Mouse (Mus musculus): ENCODE measurements around the gene Wls.

Gene Wls

DNA sequence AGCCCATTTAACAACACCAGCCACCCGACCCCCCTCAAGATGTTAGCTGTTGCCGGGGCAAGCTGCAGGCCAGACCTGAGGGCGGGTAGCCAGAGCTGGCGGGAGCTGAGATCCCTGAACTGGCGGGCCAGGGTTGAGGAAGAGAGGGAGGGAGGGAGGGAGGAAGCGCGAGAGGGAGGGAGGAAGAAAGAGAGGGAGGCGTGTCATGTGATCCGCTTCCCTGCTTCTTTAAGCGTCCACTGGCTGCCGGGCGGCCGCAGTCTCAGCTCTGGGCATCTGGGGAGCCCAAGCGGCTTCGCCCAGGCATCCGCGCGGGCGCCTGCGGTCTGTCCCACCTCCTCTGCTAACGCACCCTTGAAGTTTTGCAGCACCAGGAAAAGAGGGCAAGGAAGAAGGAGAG is at the start of gene Wls:
Gene Wls, plus strand, starts transcription at position 192 of the 400 bp plus-strand sequence.
- DNase-seq (ENCODE audit: low spot score in 2 of 2), result peak; percentile 62 to 66

DNA sequence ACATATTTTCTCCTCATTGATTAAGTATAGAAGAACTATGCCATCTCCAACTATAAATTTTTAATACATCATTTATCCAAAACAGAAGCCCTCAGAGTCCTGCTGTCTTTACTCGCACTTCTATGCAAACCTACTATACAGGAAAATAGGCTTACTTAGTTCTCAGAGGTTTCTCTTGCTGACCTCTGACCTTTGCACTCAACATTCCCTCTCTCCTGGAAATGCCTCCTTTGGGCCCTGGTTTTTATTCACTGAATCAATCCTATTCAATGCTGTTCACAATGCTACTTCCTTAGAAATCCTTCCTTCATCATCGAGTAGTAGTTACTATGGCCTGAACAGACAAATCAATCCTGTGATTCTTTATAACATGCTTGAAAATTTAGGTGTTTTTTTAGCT is 49.7 kb upstream of the Wls start:
- DNase-seq (ENCODE audit: low spot score in 2 of 2), result no peak

DNA sequence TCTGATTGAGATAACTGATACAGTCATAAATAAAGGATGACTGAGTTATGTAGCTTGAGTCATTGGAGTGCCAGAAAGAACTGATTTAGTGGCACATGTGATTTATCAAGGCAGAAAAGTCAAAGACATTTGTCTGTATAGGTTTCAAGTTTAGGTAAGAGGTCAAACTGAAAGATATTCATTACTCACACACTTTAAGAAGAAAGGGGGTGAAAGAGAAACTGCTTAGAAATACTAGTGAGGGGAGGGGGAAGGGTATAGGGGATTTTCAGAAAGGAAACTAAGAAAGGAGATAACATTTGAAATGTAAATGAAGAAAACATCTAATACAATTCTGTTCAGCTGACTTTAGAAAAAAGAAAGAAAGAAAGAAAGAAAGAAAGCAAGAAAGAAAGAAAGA is 7.9 kb upstream of the Wls start:
- no peak for DNase-seq (ENCODE audit: low spot score in 2 of 2)

DNA sequence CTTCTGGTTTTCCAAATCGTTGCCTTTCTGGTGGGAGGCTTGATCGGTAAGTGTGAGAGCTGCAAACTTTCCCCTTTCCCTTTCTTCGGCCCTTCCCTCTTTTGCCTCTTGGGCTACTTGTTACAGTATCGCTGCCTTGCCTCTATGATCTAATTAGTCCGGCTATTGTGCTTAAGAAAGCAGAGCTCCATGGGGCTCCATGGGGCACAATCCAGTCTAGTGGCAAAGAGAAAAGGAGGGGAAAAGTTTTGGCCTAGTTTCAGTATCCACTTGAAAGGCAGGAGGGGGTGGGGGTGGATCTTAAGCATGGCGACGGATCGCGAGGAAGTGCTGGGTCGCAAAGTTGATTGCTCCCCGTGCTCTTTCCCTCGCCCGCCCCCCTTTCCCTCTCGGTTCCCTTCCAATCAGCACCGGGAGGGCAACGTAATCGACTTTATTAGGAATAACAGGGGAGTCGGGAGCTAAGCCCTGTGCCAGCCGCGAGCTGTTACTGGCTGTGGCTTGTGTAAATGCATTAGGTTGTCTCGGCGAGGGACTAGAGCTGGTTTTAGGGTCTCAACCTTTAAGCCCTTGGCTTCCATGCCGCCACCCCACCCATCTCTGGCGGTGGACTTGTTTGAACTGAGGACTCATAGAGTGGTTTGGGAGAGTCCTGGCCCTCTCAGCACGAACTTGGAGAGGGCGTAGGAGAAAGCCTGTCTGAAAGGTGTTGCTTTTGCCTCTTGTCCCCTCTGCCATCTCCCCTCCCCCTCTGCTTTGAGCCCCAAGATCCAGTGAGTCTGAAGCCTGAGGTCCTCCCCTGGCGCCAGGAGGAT is 737 bp downstream of the Wls start:
- DNase-seq (ENCODE audit: low spot score in 2 of 2), result peak; percentile 31 to 52

DNA sequence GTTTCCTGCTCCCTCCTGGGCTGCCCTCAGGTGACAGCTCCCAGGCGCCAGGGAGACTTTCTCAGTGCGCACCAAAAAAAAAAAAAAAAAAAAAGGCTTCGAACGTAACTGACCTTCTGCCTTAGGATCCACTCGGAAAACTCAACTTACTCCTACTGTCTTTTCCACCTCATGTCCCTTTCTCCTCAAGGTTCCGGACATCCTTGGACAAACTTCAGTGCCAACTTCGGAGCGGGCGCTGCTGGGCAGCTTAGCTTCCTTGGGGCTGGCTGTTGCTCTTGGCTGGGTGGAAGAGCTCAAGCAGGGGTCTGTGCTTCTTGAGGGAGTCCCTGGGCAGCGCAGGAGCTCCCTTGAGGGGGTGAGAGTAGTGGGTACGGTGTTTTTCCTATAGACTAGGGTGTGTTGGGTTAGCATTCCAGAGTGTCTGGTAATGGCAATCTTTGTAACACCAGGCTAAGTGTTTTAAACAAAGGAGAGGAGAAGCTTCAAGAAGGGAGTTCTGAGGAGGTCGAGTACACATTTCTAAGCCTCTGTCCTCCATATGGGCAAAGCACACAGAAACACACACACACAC is 1.4 kb downstream of the Wls start:
- DNase-seq (ENCODE audit: low spot score in 2 of 2), result peak; percentile 23 to 30

DNA sequence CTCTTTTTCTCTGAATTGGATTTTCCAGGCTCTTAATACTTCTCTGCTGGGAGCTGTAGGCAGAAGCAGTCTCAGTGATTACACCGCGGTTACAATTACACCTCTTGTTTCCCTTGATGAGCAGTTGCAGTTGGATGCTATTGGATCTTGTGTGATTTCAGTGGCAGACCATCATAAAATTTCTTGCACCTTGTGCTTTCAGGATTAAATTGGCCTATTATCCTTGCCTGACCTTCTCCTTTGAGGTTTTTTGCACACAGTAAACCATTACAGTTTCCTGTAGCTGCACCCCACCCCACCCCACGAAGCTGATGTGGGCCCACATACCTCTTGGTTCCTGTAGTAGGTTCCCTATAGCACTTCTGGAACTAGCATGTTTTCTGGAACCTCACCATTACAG is 2.0 kb downstream of the Wls start:
- peak in 1 of 2 experiments; percentile 27 for DNase-seq (ENCODE audit: low spot score in 2 of 2)

DNA sequence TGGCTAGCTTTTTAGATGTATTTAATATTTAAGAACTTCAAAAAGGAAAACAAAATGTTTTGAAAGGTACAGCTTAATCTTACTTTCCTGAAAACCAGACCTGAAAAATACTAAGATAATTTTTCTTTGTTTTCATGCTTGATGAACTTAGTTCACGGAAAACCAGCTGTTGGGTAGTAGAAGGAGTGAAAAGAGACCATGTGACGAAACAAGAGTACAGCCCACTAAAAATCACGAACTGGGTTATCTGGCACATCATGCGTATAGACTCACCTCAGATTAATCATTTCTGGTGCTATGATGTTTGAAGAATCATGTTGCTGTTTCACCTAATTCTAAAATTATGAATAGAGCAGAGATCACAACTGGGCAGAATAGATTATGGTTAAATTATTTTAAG is 3.7 kb downstream of the Wls start:
- no peak for DNase-seq (ENCODE audit: low spot score in 2 of 2)

DNA sequence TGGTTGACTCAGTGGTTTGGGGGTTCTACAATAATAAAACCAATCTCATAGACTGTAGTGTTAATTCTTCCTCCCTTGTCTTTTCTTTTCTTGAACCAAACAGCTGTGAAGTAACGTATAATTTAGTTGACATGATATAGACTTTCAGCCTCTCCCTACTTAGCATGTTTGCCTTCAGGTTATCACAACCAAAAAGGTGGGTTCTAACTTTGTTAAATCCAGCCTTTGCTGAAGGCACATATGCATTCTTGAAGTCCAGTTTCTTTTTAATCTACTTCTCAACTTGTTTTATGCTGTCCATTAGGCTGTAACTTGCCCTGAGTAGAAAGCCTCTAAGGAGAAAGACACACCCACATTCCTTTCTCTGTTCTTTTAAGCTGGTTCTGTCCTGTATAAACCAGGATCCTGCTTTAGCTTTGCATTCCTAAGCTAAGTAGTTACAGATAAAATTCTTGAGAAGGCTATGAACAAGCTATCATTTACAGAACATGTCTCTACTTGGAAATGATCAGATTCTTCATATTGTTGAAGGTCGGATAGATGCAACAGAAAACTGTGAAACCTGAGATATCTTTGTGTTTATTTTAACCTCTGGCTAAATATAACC is 8.0 kb downstream of the Wls start:
- DNase-seq (ENCODE audit: low spot score in 2 of 2), result no peak

DNA sequence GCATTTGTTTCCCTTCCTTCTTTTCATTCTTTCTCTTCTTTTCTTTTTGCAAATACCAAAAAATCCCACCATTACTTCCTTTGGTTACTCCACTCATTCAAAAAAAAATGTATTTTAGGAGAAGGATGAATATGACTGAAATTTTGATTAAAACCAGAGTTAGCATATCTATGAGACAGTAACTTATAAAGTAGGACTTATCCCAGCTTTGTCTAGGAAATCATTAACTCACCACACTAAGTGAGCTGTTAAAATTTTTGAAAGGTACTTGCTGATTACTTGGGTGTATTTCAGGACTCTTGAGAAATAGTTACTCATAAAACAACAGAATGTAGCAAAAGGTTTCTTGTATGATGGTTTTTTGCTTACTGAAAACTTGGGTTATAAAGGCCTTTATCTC is 8.7 kb downstream of the Wls start:
- DNase-seq (ENCODE audit: low spot score in 2 of 2), result no peak

DNA sequence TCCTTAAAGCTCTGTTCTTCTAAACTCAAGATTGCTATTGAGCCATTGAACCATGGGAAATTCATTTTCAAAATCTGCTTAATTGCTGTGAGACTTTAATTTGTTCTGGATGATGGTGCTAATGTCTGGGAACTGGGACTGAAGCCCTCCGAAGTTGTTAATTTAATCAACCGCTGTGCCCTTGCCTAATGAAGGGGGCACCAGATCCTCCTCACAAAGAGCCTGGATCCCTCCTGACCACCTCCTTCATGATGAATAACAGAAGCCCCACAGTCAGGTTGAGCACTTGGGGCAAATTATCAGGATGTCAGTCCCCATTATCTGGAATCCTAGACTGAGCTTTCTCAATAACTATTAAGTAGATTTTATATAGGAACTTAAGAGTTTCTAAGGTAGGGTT is 12.0 kb downstream of the Wls start:
- no peak for DNase-seq (ENCODE audit: low spot score in 2 of 2)

DNA sequence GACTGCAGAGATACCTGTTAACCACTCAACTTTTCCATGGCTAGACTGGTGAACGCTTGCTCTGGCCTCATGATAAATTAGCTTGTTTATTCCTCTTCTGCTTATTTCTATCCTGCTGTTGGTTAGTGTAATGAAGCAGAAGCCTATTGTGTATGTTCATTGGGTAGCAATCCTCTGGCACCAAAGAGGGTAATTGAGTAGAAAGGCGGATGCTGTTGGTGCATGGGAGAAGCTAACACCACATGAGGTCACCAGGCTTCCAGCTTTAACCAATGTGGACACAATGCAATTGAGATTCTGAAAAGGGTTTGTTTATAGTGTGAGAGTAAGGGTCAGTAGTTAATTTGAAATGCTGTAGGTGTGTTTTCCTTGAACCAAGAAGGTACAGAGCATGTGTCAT is 12.5 kb downstream of the Wls start:
- no peak for DNase-seq (ENCODE audit: low spot score in 2 of 2)

DNA sequence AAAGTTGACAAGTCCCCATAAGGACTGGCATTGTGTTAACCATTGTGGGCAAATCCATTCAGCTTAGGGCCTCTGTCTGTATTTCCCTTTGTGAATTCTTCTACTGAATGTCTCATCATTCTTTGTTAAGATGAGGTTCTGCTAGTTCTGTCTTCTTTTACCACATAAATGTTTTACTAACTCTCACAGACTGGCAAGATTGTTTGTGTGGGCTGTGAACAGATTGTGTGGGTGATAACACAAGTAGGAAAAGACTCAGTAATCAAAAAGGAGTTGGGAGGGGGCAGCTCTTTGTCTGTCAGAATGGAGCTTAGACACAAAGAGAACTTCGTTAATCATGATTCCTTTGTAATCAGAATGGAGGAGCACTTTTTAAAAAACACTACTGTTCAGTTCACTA is 17.6 kb downstream of the Wls start:
- peak in 1 of 2 experiments; percentile 31 for DNase-seq (ENCODE audit: low spot score in 2 of 2)

DNA sequence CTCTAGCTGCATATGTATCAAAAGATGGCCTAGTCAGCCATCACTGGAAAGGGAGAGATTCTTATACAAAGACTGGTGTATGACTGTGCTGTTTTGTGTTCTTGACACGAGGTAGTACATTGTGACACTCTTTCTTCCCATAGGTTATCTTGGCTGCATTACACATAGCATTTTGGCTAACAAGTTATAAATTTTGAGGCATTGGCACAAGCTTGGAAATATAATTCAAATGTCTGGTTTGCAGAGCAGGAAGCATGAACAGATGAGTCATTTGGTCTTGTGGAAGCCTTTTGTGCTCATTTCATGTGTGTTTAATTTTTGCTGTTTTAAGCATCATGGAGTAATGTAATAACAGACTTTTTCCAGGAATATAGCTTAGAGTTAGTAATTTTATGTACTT is 26.2 kb downstream of the Wls start:
- no peak for DNase-seq (ENCODE audit: low spot score in 2 of 2)

DNA sequence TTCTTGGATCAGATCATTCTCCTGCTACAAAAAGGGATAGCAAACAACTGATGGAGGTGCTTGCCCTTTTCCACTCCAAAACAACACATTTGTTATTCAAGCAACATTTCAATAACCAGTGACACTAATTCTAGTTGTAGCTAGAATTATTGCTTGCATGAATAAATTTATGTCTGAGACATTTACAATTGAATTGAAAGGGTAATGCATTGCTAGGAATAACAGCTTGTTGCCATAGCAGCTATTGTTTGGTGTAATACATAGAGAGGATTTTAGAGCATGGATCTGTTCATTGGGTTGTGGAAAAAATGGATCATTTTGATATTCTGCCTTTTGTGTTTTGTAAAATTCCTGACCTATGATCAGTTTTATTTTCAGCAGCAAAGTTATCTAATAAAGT is 39.5 kb downstream of the Wls start:
- DNase-seq (ENCODE audit: low spot score in 2 of 2), result no peak

DNA sequence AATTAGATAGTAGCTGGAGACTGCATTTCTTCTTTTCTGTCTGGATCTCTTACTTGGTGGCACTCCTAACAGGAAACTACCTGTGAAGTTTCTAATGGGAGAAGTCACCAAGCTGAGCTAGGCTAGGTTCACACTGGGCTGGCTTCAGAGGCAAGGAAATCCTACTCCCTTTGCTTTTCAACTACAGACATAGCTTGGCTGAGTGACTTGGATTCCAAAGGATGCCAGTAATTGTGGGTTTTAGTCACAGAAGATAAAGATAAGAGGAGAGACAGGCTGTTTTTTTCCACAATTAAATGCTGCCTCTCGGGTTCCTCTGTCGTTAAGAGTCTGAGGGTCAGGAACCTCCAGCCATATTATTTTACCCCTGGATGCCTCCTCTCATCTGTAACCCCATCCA is 43.9 kb downstream of the Wls start:
- DNase-seq (ENCODE audit: low spot score in 2 of 2), result no peak

DNA sequence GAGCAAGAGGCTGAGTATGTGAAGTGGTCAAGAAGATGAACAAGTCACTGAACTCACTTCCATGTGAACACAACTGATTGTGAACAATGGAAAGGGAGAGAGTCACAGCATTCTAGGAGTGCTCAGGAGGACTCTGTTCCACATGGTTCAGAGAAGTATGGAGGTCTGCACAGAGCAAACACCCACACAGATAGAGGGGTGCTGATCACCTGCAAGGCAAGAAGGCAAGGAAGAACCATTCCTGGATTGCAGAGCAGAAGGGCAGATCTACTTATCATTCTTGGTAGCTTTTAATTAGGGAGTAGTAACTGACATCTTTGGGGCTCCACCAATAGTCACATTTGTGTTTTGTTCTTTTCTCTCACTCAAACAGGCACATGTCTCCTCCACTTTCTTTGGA is 45.3 kb downstream of the Wls start:
- DNase-seq (ENCODE audit: low spot score in 2 of 2), result no peak

DNA sequence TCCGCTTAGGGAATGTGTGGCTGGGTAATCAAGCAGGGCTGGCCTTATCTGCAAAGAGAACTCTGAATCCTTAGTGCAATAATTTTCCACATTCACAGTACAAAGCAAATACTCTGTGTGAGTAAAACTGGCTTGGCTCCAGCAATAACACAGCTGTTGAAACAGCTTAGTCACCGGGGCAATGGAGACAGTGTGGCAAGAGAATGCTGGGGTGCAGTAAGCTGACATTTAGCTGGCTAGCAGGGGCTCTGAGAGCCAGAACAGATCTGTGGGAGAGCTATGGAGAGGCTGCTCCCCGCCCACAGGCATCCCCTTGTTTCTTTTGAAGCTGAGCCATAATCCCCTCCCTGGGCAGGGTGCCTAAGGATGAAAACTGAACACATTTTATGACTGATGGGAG is 45.8 kb downstream of the Wls start:
- DNase-seq (ENCODE audit: low spot score in 2 of 2), result peak; percentile 83 to 86

DNA sequence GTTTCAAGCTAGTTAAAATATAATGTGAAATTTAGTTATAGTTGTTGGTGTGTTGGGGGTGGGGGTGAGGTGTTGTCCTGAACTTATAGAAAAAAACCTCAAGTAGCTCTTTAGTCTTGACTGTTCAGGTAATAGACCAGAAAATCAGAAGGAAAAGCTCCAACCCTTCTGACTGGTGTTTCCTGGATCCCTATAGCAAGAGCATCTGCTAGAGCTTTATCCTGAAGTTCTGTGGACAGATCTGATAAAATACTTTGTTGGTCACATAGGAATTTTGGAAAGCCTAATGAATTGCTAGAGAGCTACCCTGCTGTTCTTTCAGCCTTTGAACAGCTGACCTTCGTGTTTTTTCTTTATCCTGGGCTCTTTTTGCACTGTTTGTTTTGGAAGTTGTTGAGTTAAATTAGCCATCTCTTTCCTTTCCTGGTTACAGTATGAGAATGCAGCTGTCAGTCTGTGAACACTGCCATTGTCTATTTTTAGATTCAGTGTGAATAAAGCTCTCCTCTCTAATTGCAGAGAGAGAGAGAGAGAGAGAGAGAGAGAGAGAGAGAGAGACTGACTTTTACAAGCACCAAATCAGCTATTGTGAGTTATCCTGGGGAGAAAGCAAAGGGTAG is 46.4 kb downstream of the Wls start:
- no peak for DNase-seq (ENCODE audit: low spot score in 2 of 2)

DNA sequence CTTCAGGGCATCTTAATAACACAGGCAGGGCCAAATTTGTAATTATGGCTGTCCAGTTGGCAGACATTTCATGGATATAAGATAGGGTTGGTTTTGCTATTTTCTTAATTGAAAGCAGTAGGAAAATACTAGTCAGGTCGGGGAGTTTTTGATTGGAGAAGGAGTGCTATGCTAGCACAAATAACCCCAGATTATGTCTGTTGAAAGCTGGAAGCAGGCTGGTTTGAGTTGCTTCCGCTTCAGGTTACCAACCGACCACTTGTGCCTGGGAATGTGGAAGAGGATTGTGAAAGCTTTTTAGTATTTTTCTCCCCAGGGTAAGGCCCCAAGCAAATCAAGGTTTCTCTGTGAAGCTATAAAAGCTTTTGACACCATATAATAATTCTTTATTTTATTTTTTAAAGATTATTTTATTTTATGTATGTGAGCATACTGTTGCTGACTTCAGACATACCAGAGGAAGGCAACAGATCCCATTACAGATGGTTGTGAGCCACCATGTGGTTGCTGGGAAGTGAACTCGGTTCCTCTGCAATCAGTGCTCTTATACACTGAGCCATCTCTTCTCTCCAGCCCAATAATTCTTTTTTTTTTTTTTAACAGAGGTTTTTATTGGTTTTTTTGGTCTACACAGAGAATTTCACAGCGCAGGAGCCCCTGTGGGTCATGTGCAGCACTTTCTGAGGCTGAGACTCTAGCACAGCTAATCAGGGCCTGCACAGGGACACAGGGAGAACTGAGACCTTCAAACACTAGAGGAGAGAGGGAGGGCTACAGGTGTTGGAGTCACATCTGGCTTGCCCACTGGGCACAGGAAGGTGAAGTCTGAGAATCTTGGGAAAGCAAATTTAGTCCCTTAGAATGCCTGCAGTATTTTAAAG is 50.9 kb downstream of the Wls start:
- DNase-seq (ENCODE audit: low spot score in 2 of 2), result no peak

DNA sequence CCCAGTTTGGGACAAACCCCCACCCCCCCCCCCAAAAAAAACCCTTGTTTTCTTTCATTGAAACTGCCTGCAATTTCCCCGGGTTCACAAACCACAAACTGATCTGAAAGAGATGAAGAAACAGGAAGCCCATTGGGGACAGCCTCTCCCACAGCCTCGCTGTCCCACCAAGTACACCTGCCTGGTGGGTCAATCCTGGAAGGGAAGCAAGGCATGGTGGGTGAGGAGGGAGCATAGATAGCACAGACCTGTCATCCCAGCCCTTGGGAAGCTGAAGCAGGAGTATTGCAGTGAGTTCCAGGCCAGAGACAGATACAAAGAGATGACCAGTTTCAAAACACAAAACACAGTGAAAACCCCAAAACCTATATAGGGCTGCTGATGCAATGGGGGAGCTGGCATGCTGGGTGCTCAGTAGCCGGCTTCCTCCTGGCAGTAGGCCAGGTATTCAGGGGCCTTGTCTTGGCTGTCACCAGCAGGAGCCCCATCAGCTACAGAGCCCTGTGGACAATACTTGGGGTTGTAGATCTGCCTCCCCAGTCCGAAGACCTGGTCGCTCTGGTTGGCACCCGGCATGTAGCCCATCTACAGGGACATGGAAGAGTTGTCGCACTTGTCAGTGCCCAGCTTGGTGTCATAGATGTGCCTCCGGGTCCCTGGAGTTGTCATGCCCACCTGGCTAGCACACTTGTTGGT is 51.7 kb downstream of the Wls start:
- no peak for DNase-seq (ENCODE audit: low spot score in 2 of 2)

DNA sequence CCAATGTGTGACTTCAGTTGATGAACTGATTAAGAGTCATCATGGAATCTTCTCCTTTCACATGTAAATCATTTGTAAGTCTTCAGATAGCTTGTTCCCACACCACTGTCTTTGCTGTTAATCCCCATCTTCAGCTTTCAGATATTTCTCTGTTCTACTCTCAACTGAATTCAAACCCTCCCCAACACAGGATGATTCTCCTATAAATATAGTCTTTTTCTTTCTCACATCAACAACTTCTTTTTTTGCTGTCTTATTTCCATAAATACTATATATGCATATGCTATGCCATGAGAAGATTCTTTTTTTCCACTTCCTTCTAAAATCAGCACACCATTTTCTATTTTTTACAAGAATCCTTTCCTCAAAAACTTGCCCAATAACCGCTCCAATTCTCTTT is 67.9 kb downstream of the Wls start:
- DNase-seq (ENCODE audit: low spot score in 2 of 2), result no peak

Data from right cerebral cortex, adult 2 months (tissue).